Mouse (Mus musculus) embryonic facial prominence, embryonic 14.5 days (tissue): Measurements from ENCODE around the gene Nprl3. TPM values are rescaled to one million over a fixed set of nuclear protein-coding genes. Genes with fewer than 3 reads are reported as not detected.

Experiments
- ATAC-seq: fragments of 200-750 bp; cut with Nextera tagmentation; 2 replicates; pipeline ENCODE4 v1.8.0; 2017; ENCODE audit warnings: low read depth, moderate number of reproducible peaks, moderate TSS enrichment
- DNase-seq: peaks from one replicate; pipeline ENCODE4 v3.0.0-alpha.2; 2015; ENCODE audit warnings: low spot score
- H3K27ac ChIP-seq: fragments of 300-500 bp; sonication (generic); replicated peaks from 2 replicates; pipeline ENCODE4 v1.5.1; 2014; ENCODE audit warnings: low read depth, mild to moderate bottlenecking, low read length, moderate library complexity
- H3K27me3 ChIP-seq: fragments of 300-500 bp; sonication (generic); replicated peaks from 2 replicates; pipeline ENCODE4 v1.6.1; 2014; ENCODE audit warnings: low read length; ENCODE audit not compliant: control insufficient read depth, insufficient read depth
- H3K36me3 ChIP-seq: fragments of 300-500 bp; sonication (generic); 2 replicates; pipeline ENCODE4 v1.6.1; 2014; ENCODE audit warnings: low read length, mixed read lengths; ENCODE audit not compliant: control insufficient read depth, insufficient read depth
- H3K4me1 ChIP-seq: fragments of 300-500 bp; sonication (generic); 2 replicates; pipeline ENCODE4 v1.6.1; 2014; ENCODE audit warnings: antibody characterized with exemption, low read length; ENCODE audit not compliant: control insufficient read depth, insufficient read depth
- H3K4me2 ChIP-seq: fragments of 300-500 bp; sonication (generic); 2 replicates; pipeline ENCODE4 v1.6.1; 2014; ENCODE audit warnings: low read depth, mild to moderate bottlenecking, low read length, moderate library complexity, mixed read lengths
- H3K4me3 ChIP-seq: fragments of 300-500 bp; sonication (generic); 2 replicates; pipeline ENCODE4 v1.5.1; 2014; ENCODE audit warnings: low read depth, mild to moderate bottlenecking, low read length
- H3K9ac ChIP-seq: fragments of 300-500 bp; sonication (generic); 2 replicates; pipeline ENCODE4 v1.6.1; 2014; ENCODE audit warnings: low read depth, mild to moderate bottlenecking, low read length, moderate library complexity, mixed read lengths
- H3K9me3 ChIP-seq: fragments of 300-500 bp; sonication (generic); 2 replicates; pipeline ENCODE4 v1.6.1; 2016; ENCODE audit warnings: low read length; ENCODE audit not compliant: control insufficient read depth
- WGBS: fragments of 180-500 bp; shearing (Covaris S2); extraction: QIAGEN DNeasy Blood & Tissue Kit; methylation state at CpG from one replicate; pipeline ENCODE4 v1.1.7; 2014; 5-methylcytosine and 5-hydroxymethylcytosine counted together
- polyA plus RNA-seq: library from polyadenylated mRNA; unstranded; fragments of >200 nt; fragmentation: Nextera tagmentation; extraction: Ambion mirVana; gene quantifications from 2 replicates; pipeline ENCODE4 v1.2.1, GENCODE M21; 2014

The Nprl3 gene
- polyA plus RNA-seq, 1 experiment from 2014 or later: 22.3 TPM

DNA sequence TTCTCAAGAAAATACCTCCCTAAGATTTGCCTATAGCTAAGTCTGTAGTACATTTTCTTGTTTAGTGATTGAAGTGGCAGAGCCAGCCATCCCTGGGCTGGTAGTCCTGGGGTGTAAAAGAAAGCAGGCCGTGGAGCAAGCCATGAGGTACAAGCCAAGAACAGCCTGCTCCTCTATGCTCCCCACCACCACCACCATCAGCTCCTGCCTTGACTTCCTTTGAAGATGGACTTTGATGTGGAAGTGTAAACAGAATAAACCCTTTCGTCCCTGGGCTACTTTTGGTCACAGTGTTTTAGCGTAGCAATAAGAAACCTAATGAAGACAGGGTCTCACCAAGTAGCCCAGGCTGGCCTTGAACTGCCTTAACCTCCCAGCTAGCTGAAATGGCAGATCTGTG, 69.7 kb downstream of the Nprl3 start:
- DNase-seq (no peak), ATAC-seq (no peak)

DNA sequence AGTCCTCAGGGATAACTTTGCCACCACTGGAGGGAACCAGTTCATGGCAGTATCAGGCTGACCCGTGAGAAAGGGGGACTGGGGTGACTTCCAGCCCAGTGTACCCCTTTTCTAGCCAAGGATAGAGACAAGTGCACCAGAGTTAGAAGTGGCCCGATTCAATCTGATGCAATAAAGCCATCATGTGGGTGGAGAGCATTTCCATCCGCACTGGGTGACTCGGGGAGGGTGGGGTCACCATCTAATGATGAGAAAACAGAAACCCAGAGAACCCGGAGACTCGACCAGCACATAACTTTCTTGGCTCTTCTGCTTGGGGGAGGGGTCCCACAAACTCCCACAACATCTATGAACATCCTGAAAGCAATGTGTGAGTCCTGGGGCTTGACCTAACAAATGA, 70.8 kb downstream of the Nprl3 start:
- no peaks in the 10 kb centered on the region for H3K4me1 ChIP-seq
- 75% methylated on average over 6 of the region's 6 CpGs for WGBS
- no peak overlapping the region for H3K4me2 ChIP-seq
- no peaks in the 10 kb centered on the region for H3K27me3 ChIP-seq
- no peak overlapping the region for H3K4me3 ChIP-seq
- H3K36me3 ChIP-seq: no peaks in the 10 kb centered on the region
- no peak overlapping the region for H3K9ac ChIP-seq
- DNase-seq (no peak), ATAC-seq (no peak)
- H3K27ac ChIP-seq: no peak overlapping the region
- no peaks in the 10 kb centered on the region for H3K9me3 ChIP-seq

More for the DNA sequence above, 69.7 kb downstream of the Nprl3 start:
- 53% methylated on average over 3 of the region's 3 CpGs for WGBS
- H3K27ac ChIP-seq: no peak overlapping the region
- H3K36me3 ChIP-seq: no peaks in the 10 kb centered on the region
- no peak overlapping the region for H3K4me2 ChIP-seq
- H3K9me3 ChIP-seq: no peaks in the 10 kb centered on the region
- H3K27me3 ChIP-seq: no peaks in the 10 kb centered on the region
- no peaks in the 10 kb centered on the region for H3K4me1 ChIP-seq
- H3K9ac ChIP-seq: no peak overlapping the region
- H3K4me3 ChIP-seq: no peak overlapping the region

DNA sequence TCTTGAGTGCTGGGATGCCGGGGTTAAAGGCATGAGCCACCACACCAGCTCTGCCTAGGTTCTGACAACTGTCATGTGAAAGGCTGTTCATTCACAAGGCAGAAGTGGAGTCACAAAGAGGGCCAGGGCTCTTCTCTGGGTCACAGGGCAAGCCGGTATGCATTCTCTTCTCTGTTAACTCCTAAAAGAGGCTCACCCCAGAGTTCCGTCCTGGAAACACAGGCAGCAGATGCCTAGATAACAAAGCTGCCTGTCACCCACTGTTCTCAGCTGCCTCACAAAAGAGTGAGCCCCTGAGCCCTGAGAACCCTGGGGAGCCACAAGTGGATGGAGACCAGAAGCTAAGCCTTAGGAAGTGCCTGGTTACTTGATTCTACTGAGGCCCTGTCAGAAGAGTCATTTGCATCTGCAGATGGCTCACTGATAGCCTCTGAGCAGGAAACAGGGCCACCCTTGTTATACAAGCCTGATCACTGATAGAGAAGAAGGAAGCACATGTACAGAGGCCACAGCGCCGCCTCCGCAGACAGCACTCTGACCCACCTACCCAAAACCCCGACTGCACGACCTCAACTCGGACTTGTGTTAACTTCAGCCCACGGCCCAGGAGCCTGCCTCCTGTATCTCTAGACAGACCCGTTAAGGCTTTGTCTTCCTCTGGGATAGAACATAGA, 71.5 kb downstream of the Nprl3 start:
- Histone ChIP-seq H3K4me1 (no peaks in the 10 kb centered on the region), H3K36me3 (no peaks in the 10 kb centered on the region), H3K27ac (no peak overlapping the region), H3K27me3 (no peaks in the 10 kb centered on the region), H3K9me3 (no peaks in the 10 kb centered on the region), H3K9ac (no peak overlapping the region), H3K4me2 (no peak overlapping the region), H3K4me3 (no peak overlapping the region)
- WGBS: 25% methylated on average over 11 of the region's 11 CpGs
- ATAC-seq (no peak), DNase-seq (no peak)

DNA sequence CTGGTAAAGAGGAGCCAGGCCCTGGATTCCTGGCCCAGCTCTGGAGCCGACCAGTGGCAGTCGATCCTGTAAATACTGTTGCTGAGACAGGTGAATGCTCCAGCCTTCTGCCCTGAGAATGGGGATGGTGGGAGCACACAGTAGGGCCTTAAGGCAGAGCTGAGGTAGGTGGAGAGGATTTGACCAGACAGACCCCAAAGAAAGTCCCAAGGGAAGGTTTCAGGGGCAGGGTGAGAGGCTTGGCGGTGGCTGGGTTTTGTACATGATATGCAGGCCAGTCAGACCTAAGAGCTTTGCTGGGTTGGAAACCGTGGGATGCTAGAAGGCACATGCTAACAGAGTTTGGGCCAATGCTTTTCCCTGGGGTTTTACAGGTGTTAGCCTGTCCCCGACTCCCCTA, 72.9 kb downstream of the Nprl3 start:
- ATAC-seq (no peak), DNase-seq (no peak)
- WGBS: 73% methylated on average over 5 of the region's 5 CpGs
- H3K27ac ChIP-seq: no peak overlapping the region
- no peaks in the 10 kb centered on the region for H3K27me3 ChIP-seq
- no peak overlapping the region for H3K4me2 ChIP-seq
- H3K4me1 ChIP-seq: no peaks in the 10 kb centered on the region
- no peak overlapping the region for H3K4me3 ChIP-seq
- no peak overlapping the region for H3K9ac ChIP-seq
- H3K9me3 ChIP-seq: no peaks in the 10 kb centered on the region
- H3K36me3 ChIP-seq: no peaks in the 10 kb centered on the region

DNA sequence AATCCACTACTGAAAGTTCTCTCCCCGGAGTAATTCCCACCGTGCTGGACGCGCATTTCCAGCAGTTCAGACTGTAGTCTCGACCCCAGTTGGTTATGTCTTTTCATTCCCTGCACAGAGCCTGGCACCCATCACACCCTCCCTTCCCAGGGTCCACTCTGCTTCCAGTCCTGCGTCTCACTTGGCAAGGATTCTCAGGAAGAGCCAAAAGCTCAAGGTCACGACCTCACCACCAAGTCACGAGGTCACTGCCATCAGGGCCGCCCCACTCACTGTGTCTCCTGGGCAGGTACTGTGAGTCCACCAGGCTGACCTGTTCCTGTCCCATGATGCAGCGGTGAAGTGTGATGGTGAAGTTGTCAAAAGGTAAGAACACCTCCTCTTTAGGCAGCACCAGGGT, 73.4 kb downstream of the Nprl3 start:
- H3K4me3 ChIP-seq: no peak overlapping the region
- no peaks in the 10 kb centered on the region for H3K27me3 ChIP-seq
- DNase-seq (no peak), ATAC-seq (no peak)
- H3K27ac ChIP-seq: no peak overlapping the region
- 82% methylated on average over 10 of the region's 10 CpGs for WGBS
- H3K9ac ChIP-seq: no peak overlapping the region
- H3K9me3 ChIP-seq: no peaks in the 10 kb centered on the region
- H3K36me3 ChIP-seq: no peaks in the 10 kb centered on the region
- H3K4me1 ChIP-seq: no peaks in the 10 kb centered on the region
- H3K4me2 ChIP-seq: no peak overlapping the region

DNA sequence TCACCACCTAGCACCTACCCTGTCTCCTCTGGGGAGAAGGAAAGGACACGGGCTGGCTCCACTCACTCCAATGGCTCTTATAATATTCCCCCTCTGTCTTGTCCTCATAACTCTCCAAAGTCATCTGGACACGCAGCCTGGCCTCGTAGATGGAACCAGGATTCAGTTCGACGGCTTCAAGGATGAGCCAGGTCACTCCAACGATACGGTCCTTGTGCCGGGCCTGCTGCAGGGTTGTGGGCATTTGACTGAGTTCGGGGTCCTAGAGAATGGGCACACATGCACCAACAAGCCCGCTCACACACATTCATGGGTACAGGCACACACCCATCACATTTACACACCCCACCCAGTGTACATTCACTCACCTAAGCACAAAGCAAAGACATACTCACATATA, 74.4 kb downstream of the Nprl3 start:
- Histone ChIP-seq H3K4me3 (no peak overlapping the region), H3K27me3 (no peaks in the 10 kb centered on the region), H3K9me3 (no peaks in the 10 kb centered on the region), H3K4me2 (no peak overlapping the region), H3K9ac (no peak overlapping the region), H3K36me3 (no peaks in the 10 kb centered on the region), H3K27ac (no peak overlapping the region), H3K4me1 (no peaks in the 10 kb centered on the region)
- ATAC-seq (no peak), DNase-seq (no peak)
- WGBS: 91% methylated on average over 10 of the region's 10 CpGs

DNA sequence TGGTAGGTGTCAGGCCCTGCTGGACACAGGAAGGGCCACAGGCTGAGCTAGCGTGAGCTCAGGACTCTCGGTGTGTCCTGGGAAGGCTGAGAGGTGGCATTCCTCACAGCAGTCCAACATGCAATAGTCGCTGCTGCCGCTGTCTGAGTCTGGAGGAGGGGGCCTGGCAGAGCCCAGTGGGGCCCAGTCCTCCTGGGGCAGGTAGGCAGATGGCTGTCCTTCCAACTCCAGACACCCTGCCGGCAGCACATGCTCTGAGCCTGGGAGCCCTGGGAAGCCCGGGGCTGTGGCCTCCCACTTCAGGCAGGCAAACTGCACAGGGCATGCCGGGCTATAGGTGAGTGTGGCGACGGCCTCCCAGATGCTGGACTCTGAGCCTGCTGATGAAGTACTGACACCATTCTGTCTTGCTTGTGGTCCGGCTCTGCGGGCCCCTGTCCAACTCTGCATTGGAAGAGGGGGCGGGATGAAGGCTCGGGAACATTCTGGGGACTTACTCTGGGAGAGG, 76.8 kb downstream of the Nprl3 start:
- H3K4me2 ChIP-seq: no peak overlapping the region
- ATAC-seq (no peak), DNase-seq (no peak)
- 73% methylated on average over 13 of the region's 13 CpGs for WGBS
- no peaks in the 10 kb centered on the region for H3K27me3 ChIP-seq
- H3K4me1 ChIP-seq: no peaks in the 10 kb centered on the region
- H3K9me3 ChIP-seq: no peaks in the 10 kb centered on the region
- H3K9ac ChIP-seq: no peak overlapping the region
- no peaks in the 10 kb centered on the region for H3K36me3 ChIP-seq
- H3K4me3 ChIP-seq: no peak overlapping the region
- H3K27ac ChIP-seq: no peak overlapping the region

DNA sequence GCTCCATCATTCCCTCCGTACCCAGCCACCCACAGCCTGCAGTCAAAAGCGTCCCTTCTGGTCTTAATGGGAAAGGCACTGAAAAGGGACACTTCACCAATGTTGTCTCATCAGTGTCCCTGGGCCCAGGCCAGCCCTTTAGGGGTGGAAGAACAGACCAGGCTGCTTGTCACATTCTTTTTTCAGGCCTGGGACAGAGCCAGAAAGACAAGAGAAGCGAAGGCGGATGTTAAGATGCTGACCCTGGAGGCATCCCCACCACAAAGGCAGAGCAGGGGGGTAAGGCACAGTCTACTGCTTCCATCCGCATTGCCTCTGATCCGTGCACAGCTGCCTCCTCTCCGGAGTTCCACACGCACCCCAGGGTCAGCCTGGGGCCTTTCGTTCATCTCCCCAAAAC, 77.4 kb downstream of the Nprl3 start:
- ATAC-seq (no peak), DNase-seq (no peak)
- 81% methylated on average over 9 of the region's 9 CpGs for WGBS

DNA sequence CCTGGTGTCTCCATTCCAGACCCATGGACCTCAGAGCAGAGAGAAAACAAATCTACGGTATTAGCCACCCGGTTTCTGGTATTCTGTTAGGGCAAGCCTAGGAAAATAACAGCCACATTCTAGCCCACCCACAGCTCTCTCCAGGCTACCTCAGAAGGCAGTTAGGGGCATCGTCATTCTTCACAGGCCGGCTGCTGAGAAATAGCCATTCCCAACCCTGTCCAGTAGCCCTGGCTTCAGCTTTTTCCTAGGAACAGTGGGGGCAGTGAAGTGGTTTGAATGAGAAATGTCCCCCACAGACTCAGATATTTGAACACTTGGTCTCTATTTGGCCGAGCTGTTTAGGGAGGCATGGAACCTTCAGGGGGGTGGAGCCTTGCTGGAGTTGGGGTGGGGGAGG, 78.1 kb downstream of the Nprl3 start:
- 70% methylated on average over 5 of the region's 5 CpGs for WGBS
- no peaks in the 10 kb centered on the region for H3K36me3 ChIP-seq
- no peak overlapping the region for H3K9ac ChIP-seq
- no peaks in the 10 kb centered on the region for H3K9me3 ChIP-seq
- no peak overlapping the region for H3K4me3 ChIP-seq
- H3K4me1 ChIP-seq: no peaks in the 10 kb centered on the region
- H3K4me2 ChIP-seq: no peak overlapping the region
- no peak for ATAC-seq
- H3K27me3 ChIP-seq: no peaks in the 10 kb centered on the region
- no peak for DNase-seq
- no peak overlapping the region for H3K27ac ChIP-seq

More for the DNA sequence above, 77.4 kb downstream of the Nprl3 start:
- H3K4me1 ChIP-seq: no peaks in the 10 kb centered on the region
- no peaks in the 10 kb centered on the region for H3K36me3 ChIP-seq
- H3K4me2 ChIP-seq: no peak overlapping the region
- H3K9me3 ChIP-seq: no peaks in the 10 kb centered on the region
- H3K9ac ChIP-seq: no peak overlapping the region
- H3K27me3 ChIP-seq: no peaks in the 10 kb centered on the region
- no peak overlapping the region for H3K4me3 ChIP-seq
- H3K27ac ChIP-seq: no peak overlapping the region
